Mouse (Mus musculus) spleen, adult 2 months (tissue): ENCODE data around the gene Sstr3.

ENCODE experiments used
- CTCF ChIP-seq: fragments of 200-500 bp; IDR thresholded peaks from 2 replicates; pipeline ENCODE4 v1.5.1; 2011; ENCODE audit warnings: mild to moderate bottlenecking, inconsistent platforms; ENCODE audit not compliant: insufficient read depth, insufficient read length, insufficient replicate concordance; ENCODE audit errors: extremely low read depth
- POLR2A ChIP-seq: fragments of 200-500 bp; IDR thresholded peaks from 2 replicates; pipeline ENCODE4 v1.6.1; 2011; ENCODE audit warnings: low read depth, low read length, inconsistent platforms

GRCm38 (mm10) chr15:78514393-78515146 is 29.9 kb downstream of the Sstr3 start:
- TF ChIP-seq CTCF (peak; percentile 75; the same call in 1 of the 2 replicates), POLR2A (no peak)
